Mouse (Mus musculus) lung, postnatal 25 days (tissue): ENCODE measurements around the gene Asb11.

ENCODE experiments used
- DNase-seq: peaks from one replicate; pipeline ENCODE4 v3.0.0; 2022; ENCODE audit warnings: low spot score

Asb11 gene

DNA sequence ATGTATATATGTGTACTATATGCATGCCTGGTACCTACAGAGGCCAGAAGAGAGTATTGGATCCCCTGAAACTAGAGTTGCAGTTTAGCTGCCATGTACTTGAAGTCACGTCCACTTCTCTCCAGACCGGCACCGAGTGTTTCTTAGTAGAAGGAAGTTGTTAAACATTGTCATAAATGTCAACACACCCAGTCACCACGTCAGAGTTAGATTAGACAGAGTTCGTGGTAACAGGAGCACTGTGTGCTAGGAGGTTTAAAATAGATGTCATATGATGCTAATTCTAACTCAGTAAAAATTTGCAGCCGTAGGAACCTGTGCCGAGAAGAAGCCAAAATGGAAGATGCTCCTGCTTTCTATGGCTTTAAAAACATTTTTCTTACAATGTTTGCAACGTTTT is at the start of gene Asb11:
Gene Asb11 (plus strand): TSS at position 286 of the 400 bp plus-strand sequence.
- DNase-seq, result no peak

DNA sequence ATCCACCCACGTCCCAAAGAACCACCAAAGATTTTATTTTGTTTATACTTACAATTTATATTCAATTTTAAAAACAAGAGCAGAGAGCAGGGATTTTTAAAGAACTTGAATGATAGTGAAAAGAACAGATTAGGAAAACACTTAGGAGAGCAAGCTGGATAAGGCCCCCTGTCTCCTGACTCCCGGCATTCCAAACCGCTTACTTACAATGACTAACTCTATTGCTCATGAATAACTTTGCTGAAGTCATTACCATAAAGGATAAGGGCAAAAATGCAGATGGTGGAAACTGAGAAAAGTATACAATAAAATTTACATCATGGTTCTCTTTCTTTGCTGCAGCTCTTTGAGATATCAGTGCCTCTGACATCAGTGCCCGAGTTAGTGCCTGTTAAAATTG is 42.7 kb upstream of the Asb11 start:
- DNase-seq, result no peak

DNA sequence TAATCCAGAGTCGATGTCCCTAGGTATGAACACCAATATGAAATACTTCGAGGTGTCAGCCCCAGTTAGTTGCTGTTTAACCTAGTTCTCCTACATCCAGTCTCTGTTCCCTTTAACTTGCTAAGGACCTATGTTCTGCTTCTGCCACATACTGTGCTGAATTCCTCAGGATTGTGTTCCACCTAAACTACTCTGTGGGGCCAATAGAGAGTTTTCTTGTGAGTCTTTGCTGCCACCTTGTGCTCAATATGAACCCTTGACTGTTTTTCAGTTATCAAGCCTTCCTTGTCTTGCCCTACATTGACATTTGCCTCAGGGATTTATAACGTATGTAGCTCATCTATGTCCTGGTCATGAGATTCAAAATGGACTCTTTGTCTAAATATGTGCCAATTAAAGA is 38.3 kb upstream of the Asb11 start:
- DNase-seq, result no peak

DNA sequence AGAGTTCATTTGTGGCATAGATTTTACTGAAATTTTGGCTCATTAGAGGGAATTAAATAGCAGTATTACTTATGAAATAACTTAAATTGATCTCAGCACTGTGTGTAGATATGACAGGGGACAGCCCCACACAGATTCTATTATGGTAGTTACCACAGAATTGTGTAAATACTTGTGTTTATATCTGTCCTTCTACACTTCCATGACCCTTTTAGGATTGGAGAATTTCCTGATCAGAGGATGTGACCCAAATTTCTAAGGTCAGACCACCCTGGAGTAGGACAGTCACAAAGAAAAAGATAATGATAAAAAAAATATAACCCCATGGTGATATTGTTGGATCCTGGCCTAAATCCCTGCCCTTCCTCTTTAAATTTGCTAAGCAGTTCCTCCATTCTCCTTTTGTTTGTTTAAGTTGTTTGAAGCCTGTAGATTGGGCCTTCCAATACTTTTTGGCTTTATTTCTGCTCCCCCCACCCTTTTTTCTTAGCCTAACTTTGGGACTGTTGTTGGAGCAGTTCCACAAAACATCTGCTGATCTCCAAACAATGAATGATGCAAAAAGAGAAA is 31.6 kb upstream of the Asb11 start:
- DNase-seq, result no peak

DNA sequence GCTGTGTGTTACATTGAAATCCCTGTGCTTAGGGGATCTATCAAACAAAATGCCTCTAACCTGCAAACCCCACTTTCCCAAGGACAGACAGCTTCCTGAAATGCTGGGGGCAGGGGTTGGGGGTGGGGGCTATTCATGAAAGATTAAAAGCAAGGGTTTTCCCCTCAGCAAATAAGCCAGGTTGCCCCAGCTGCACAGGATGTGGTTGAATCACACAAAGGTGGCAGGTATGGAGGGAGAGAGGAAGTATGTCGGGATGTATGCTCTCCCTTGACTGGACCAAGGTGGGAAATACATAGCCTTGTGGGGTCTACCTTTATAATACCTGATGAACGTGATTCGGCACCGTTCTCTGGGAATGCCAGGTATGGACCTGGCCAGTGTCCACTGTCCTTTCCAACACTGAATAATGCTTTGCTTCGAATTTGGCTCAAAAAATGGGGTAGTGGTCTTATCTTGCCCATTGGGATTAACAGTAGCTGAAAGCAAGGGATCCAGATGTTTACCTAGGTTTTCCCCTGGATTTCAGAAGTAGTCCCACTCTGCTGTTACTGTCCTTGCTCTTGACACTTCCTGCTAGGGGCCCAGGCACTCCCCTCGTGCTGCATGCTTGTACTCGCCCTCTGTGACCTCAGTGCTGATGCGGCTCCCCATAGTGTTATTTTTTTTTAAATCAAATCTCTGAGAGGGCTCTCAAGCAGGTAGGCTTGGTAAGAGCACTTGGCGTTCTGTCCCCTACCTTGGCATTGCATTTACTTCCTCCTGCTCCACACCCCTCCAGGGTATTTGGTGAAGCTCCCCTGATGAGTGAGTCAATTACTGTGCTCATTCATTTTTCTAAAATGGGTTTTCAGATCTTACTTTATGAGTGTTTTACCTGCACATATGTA is 30.4 kb upstream of the Asb11 start:
- DNase-seq, result no peak

DNA sequence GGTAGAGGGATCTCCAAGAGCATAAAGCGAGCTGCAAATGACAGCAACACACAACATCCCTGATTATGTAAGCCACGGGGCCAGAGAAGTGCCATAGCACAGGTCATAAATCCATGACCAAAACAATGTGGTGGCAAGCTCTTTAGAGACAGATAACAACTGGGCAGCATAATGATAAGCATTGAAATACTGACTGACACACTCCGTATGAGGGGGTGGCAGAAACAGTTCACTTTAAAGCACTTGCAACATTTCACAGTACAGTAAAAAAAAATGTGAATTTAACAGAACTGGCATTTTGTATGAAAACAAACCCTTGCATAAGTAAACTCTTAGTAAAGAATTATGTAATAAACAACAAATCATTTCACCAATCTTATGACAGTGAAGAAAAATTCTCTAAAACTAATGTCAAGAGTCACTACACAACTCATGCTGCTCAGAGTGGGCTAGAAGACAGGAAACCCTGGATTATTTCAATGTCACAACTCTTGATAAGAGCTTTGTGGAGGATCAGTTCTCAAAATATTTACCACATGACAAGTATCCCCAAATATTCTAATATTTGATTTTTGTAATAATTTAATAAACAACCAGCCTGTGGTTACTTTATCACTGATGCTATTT is 28.4 kb upstream of the Asb11 start:
- DNase-seq, result no peak

DNA sequence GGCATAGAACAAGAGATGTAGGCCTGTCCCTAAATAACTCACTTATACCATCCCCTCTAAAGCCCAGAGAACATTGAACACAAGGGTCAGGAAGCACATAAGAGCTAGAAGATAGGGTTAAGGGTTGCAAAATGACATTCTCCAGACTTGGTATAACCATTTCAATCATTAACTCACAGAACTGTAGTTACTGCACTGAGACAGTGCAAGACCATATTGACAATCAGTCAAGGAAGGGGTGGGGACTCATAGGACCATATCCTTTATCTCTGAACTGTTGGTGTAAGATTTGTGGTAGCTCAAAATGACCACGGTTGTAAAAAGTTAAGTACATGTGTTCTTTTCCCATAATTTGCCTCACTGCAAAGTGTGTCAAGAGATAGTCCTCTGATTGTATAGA is 26.2 kb upstream of the Asb11 start:
- no peak for DNase-seq

DNA sequence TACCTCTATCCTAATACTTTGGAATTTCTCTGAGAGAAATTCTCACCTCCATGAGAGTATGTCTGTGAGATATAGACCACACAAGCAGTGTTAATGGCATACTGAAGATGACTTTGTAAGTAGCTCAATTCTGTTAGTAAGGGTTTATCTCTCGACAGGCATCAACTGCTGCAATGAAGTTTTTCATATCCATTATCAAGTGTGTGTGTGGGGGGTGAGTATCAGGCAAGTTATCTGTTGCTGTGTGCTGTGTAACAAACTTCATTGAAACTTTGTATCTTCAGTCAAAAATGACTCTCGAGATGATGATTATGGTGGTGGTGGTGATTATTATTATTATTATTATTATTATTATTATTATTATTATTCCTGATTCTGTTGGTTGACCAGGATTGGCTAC is 20.0 kb upstream of the Asb11 start:
- no peak for DNase-seq

DNA sequence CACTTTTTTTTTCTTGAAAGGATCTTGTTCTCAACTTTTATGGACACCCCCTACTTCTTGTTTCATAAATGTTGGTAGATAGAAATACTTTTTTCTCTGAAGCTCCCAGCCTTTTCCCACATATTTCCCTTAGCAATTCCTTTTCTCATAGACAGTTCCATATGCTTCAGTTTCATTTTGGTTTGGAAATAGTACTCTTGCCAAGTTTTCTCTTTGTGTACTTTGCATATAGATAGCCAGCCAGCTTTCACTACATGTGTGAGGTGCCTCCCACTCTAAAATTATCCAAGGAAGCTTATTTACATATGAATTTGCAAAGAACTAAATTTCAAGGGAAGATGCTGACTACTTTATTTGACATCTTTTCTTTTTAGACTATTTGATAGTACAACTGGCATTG is 18.8 kb upstream of the Asb11 start:
- DNase-seq, result no peak

DNA sequence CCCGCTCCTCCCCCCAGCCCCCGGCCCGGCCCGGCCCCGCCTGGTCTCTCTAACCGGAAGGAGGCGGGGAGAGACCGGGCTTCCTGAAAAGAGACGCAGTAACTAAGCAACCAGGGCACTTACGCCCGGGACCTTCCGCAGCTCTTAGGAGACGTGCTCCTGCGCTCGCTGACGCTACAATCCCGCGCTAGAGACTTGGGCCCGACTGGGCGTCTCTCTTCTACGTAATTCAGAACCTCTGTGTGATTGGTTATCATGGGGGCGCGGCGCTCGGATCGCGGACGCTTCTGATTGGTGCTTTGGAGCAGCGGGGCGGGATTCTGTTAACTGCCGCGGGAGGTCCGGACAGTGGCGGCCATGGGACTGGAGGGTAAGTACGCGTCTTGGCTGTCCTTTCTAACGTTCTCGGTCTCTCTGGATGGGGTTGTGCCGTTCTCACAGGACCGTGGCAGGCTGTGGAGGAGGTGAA is 17.3 kb upstream of the Asb11 start, which contains the start of gene Piga:
Gene Piga (plus strand): TSS at position 317 of the 469 bp plus-strand sequence.
- DNase-seq, result peak; percentile 95

DNA sequence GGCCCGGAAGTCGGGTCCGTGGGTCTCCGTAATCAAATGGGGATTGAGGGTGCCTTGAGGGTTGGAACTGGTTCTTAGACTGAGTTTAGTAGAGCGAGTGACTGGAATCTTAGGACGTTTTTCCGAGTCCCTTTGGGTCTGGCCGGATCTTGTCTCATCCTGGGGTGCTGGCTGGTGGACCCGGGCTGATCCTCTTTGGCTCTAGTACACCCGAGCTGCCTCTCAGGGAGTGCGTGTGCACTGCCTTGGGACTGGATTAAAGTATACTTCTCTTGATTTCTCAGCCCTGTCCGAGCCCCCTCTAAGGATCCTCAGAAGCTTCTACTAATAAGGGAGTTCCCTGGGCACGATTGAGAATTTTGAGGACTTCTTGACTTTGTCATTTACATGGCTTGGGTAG is 16.8 kb upstream of the Asb11 start:
- no peak for DNase-seq

DNA sequence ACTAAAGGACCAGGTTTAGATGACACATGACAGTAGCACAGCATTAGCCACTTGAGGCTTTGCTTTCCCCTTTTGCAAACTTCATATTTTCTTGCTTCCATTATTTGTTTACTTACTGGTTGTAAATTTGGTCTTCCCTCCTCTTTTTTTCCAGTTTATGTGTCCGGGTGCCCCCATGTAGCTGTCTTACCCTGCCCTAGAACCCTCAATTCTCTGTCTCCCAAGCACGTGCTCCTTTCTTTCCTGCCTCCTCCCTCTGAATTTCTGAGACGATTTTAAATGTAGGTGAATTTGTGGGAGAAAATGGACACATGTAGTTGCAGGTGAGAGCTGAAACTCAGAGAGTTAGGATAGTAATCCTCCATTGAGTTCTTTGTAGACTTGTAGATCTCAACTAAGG is 16.3 kb upstream of the Asb11 start:
- DNase-seq, result no peak

DNA sequence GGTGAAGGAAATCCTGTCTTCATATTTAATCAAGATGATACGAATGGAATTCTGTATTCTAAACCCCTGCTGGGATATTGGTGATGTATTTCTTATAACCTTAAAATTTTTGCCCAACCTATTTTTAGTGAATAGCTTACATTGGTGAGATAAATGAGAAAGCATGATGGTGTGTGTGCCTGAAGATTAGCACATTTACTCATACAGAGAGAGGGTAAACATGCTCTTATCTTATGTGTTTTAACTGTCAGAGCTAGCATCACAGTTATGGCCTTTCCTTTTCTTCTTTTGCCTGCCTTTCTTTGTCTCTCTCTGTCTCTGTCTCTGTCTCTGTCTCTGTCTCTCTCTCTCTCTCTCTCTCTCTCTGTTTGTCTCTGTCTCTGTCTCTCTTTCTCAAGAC is 12.0 kb upstream of the Asb11 start:
- no peak for DNase-seq

DNA sequence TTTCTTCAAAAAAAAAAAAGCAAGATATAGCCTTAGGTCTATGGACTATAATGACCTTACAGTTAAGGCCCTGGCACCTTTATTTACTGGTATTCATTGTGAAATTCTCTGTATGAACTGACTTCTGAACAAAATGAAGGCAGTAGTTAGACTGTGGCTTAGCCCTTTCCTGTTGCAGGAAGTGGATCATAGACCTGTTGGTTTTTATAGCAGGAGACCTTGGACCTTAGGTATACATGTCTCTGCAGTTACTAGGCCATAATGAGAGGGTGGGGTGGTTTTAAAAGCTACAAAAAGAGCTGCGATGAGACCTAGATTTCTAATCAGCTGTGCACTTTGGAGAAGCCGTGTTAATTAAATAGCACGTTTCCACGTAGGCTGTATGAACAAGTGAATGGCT is 9.5 kb upstream of the Asb11 start:
- DNase-seq, result no peak

DNA sequence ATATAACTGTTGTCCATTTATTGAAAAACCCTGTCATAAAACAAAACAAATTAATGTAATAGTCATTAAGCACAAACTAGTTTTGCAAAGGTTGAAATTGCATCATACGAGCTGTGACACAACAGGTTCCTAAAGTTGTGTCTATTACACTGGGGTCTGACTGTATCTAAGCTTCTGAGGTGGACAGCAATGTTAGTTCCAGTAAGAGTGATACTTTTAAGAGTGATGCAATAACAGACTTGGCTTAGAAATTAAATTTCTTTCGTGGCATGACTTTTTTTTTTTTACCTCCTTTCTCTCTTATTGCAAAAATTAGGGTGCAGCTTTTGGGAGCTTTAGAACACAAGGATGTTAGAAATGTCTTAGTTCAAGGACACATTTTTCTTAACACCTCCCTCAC is 8.6 kb upstream of the Asb11 start:
- no peak for DNase-seq

DNA sequence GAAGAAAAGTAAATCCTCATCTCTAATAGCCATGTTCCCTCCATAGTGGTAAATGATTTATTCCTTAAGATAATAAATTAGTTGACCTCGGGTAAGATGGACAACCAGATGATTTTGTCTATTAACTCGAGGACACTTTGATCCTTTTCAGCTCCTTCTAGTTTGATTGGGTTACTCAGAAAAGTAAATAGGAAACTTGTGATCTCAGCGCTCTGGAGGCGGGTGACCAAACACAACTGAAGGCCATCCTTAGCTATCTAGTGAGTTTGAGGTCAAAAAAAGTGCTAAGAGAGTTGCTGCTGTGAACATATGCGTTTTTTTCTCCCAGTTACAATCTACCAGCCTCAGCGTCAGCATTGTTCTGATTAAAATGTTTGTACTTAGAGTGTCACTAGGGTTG is 6.2 kb upstream of the Asb11 start:
- no peak for DNase-seq

DNA sequence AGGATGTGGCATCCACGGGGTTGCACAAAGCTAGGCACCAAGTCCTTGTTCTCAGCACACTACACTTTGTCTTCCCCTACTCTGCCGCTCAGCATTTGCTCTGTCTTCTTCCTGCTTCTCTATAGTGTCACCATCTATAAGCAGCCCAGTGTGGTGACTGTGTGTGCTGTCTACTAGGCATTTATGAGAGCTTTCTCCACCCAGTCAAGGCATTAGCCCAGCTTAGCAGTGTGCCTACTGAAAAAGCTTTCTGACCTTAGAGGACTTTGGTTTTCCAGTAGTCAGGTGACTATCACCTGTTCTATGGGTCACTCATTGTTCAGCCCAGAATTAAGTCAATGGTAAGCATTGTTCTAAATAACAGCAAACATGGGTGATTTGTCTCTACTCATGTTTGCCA is 5.7 kb upstream of the Asb11 start:
- no peak for DNase-seq

DNA sequence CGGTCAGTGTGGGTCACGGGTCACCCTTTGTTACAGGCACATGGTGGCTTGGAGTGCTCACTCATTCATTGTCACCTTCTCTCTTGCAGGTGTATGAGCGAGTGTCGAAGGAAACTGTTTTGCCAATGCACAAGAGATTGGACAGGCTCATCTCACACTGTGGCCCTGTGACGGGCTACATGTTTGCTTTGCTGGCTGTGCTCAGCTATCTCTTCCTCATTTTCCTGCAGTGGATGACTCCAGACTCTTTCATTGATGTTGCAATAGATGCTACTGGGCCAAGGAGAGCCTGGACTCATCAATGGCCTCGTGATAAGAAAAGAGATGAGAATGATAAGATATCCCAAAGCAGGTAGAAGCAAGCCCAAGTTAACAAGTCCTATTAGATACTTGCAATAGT is 5.3 kb upstream of the Asb11 start:
- DNase-seq, result no peak

DNA sequence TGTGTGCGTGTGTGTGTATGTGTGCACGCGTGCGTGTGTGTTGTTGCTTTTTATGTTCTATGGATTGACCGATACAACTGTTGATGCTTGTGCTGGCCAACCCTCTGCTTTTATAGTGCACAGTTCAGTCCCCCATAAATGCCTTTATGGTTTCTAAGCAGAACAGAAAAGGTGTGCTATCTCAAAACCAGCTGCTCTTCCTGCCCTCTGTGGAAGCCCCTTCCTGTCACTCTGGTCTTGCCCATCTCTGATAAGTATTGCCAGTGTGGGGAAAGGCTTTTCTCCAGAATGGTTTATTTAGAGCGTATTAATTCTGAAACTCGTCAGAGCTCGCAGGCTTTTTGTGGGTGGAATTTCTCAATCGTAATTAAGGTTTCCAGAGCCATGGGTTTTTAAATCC is 4.1 kb upstream of the Asb11 start:
- DNase-seq, result no peak

DNA sequence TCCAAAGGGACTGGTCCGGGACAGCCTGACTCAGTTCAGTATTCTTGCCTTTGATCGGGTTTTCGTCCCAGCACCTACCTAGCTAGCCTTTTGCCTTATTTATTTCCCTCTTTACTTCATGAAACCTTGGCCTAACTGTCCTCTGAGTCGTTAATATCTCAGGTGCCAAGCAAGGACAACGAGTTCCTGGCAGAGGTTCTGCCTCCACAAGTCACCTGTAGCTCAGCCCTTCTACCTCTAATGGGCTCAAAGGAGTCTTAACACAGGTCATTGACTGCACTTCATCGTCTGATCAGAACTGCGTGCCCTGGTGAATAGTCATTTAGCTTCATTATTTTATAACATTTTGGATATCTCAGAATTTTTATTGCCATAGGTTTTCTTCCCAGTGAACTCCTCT is 2.7 kb downstream of the Asb11 start:
- no peak for DNase-seq

DNA sequence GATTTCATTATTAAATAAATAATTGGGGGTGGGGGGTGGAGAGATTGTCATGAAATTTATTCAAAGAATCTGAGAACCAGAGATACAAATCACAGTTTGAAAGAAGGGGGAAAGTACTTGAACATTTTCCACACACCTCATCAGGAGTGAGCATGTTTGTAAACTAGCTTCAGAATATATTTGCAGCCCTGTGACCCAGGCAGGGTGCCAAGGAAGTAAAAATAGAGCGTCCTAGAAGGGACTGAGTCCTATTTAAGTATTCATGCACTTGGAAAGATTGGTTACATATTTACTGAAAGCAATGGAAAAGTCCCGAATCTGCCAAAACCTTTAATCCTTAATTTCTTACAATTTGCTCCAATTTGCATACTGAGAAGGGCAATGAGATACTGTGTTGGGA is 3.3 kb downstream of the Asb11 start:
- peak; percentile 58 for DNase-seq

DNA sequence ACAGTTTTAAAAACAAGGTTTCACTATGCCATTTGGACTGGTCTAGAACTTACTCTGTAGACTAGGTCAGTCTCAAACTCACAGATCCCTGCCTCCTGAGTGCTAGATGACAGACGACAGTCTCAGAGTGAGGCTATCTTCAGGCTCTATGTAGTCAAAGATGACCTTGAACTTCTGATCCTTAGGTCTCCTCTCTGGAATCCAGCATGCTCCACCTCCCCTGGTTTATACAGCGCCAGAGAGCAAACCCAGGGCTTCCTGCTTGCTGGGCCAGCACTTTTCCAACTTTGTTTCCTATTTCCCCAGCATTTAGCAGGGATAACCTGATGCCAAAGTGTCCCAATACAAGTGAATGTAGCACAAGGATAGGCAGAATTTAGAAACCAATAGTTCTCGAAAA is 3.9 kb downstream of the Asb11 start:
- DNase-seq, result no peak

DNA sequence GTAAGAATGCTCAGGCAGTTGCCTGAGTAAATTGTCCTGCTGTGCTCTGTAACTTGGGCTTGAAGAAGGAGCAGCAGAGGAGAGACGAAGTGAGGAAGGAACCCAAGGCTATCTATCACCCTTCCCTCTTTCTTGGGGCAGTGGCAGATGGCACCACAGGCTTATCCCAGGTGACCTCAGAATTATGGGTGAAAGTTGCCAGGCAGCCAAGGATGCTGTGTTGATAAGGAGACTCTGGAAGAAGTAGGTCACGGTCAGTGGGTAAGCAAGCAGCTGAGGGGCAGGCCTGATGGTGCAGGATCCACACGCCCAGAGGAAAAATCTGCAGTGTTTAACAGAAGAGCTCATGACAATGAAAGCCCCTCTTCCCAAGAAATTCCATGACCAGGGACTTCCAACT is 4.5 kb downstream of the Asb11 start:
- DNase-seq, result no peak
